Mouse (Mus musculus) central nervous system, embryonic 11.5 days (tissue): ENCODE results near the gene Wdr25. TPM values are rescaled to one million over a fixed set of nuclear protein-coding genes. Genes with fewer than 3 reads are reported as not detected.

Experiments used
- polyA plus RNA-seq: library from polyadenylated mRNA; depleted of rRNA; stranded (reverse); fragments of >200 nt; gene quantifications from 2 replicates; pipeline ENCODE4 v1.2.3, GENCODE M21; 2012; rRNA removed

The Wdr25 gene
- 9.5 and 11.0 TPM in 2 replicates for polyA plus RNA-seq

GRCm38 (mm10) chr12:108892989-108893714 is at the start of gene Wdr25:
Gene Wdr25 (plus strand): TSS chr12:108893631.

GRCm38 (mm10) chr12:108893715-108894431 is 442 bp downstream of the Wdr25 start, which contains the start of gene Wars:
Gene Wars (minus strand): TSS chr12:108894174.

GRCm38 (mm10) chr12:109068167-109068653 is 174.8 kb downstream of the Wdr25 start, which contains the start of gene Begain:
Gene Begain (minus strand): TSS chr12:109068217.

Other genes with a start within 250 kb of the Wdr25 start
- 0.04 and 0.15 TPM in 2 replicates for gene Degs2, start 191.3 kb upstream of the Wdr25 start, polyA plus RNA-seq
- gene Yy1, start 100.7 kb upstream of the Wdr25 start, polyA plus RNA-seq: 39.0 and 40.4 TPM in 2 replicates
- 4.2 and 8.5 TPM in 2 replicates for gene Slc25a29, start 57.7 kb upstream of the Wdr25 start, polyA plus RNA-seq
- 25.6 and 26.8 TPM in 2 replicates for gene Slc25a47, start 57.6 kb upstream of the Wdr25 start, polyA plus RNA-seq
- gene Wars, start 543 bp downstream of the Wdr25 start, polyA plus RNA-seq: 64.8 and 80.3 TPM in 2 replicates
- 21.2 and 23.6 TPM in 2 replicates for gene Begain, start 174.6 kb downstream of the Wdr25 start, polyA plus RNA-seq